Mouse (Mus musculus): ENCODE data around the gene Smchd1.

Smchd1 gene

DNA sequence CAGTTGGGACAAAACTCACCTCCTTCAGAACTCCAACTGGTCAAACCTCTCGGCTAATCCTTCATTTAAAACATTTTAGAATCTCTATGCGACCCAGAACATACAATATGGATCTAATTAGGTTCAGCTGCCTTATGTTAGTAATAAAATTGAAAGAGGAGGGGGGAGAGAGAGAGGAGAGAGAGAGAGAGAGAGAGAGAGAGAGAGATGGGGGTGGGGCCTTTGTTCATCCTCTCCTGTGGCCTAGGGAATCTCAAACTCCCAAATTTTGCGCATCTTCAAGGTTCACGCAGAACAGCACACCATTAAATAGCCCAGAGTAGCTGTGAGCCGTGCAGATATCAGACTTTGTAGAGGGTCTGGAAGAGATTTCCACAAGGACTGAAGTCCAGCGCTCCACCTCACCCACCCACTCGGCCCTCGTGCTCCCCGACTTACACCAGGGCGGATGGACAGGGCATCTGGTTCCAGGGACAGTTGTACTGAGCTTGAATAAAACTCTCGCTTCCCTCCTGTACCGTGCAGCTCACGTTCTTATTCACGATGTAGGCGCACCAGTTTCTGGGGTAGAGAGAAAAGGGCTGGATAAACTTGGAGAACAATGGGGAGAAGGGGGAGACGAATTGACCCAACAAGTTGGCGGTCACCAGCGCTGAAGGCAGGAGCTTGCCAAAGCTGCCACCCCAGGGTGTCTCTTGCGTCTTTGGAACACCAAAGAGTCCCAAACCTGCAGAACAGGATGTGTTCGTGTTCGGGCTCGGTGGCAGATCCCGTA, 165.2 kb downstream of the Smchd1 start:
- DNase-seq: no peak

DNA sequence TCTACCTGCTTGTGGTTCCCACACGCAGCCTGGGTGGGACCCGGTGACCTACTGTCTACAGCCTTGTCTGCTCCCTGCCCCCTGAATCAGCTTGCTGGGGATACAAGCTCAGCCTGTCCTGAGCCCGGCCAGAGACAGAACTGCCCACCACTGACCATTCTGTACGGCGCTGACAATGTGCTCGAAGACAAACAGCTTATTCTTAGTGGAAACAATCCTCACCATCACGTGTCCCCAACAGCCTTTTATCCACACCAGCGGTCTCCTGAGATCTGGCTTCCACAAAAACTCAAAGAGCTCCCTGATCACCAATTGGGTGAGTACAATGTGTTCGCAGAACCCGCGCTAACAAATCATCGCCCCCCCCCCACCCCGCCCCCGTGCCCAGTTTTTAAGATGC, 166.0 kb downstream of the Smchd1 start:
- no peak for DNase-seq

GRCm38 (mm10) chr17:71308296-71308695, 166.8 kb downstream of the Smchd1 start:
- no peak for DNase-seq

- DNase-seq: no peak
These were observed 167.8 kb downstream of the Smchd1 start for GRCm38 (mm10) chr17:71307251-71307790.

DNA sequence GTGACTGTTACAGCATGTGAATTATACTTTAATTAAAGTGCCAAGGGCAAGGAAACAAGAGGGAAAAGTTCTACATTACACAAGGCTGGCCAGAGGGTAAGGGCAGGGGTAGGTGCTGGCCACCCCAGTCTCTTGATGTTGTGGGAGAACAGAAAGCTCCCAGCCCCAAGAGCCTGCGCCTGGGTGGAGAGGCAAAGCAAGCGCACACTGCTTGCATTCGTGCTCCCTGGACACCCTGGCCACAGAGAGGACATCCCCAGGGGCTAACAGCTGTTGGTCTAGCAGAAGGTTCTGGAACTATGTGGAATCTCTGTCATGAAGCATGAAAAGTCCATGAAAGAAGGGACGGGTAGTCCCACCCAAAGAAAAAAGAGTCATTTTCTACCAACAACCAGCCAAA, 168.4 kb downstream of the Smchd1 start:
- no peak for DNase-seq

GRCm38 (mm10) chr17:71306091-71306490, 169.1 kb downstream of the Smchd1 start:
- DNase-seq: no peak

GRCm38 (mm10) chr17:71303444-71303843, 171.7 kb downstream of the Smchd1 start:
- no peak for DNase-seq

- DNase-seq: no peak
These were observed 173.7 kb downstream of the Smchd1 start for GRCm38 (mm10) chr17:71301413-71301812.

- no peak for DNase-seq
These were observed 174.8 kb downstream of the Smchd1 start for GRCm38 (mm10) chr17:71300338-71300737.

DNA sequence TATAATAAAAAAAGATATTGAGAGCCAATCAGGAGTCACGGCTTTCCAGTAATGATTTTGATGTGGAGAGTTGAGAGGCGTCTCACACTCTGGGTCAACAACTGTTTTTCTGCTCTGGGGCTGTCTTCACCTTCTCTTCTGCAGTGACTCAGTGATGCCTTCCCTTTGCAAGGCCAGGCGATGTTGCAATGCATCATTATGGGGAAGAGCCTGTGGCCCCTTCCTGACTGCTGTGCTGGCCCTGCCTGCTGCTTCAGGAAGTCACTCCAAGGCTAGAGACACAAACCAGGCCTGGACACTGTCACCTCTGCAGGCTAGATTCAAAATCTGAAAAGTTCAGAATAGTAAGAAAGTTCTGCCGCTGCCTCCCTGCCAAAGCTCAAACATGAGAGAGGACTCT, 175.3 kb downstream of the Smchd1 start:
- no peak for DNase-seq

GRCm38 (mm10) chr17:71294570-71294969, 180.6 kb downstream of the Smchd1 start:
- DNase-seq: no peak
